21 mouse cellular contexts compared by ENCODE assay signal in the genomic region with DNA sequence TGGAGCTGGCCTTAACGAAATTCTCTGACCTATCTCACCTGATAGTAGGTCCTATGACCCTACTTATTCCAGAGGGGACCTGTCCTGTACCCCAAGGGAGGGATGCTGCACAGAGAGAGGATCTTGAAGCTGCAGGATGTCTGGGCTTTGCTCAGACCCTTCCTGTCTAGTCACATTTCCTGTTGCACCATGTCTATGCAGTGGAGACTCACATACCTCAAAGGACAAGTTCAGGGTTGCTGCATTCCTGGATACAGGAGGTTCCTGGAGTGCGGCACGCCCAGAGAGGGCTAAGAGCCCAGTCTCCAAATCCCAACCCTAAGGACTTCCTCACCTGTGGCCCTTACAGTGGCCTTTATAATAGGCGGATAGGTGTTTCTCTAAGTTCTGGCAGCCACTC.
"Had no signal": no experiment of that assay in that cellular context is flagged by ENCODE, and none has a peak within 500 bp of the region (broad histone marks: within the 10 kb centered on the region; RNA-seq: fewer than 3 reads in every experiment).

No protein-coding gene starts in this region.

- H3K36me3 ChIP-seq: lung, embryonic 15.5 days; neural tube, embryonic 13.5 days; stomach, embryonic 15.5 days had no signal

- H3K9ac ChIP-seq: liver, embryonic 14.5 days; lung, embryonic 15.5 days; midbrain, embryonic 13.5 days; neural tube, embryonic 13.5 days; stomach, embryonic 15.5 days had no signal

- H3K4me2 ChIP-seq: liver, embryonic 11.5 days; lung, embryonic 15.5 days; midbrain, embryonic 13.5 days; neural tube, embryonic 13.5 days; stomach, embryonic 15.5 days had no signal

- H3K4me3 ChIP-seq: left cerebral cortex, adult 2 months; lung, embryonic 15.5 days; megakaryocyte, embryonic 14.5 days; midbrain, embryonic 10.5 days; midbrain, embryonic 13.5 days; myocyte; neural tube, embryonic 13.5 days; stomach, embryonic 15.5 days had no signal

- H3K4me1 ChIP-seq: lung, embryonic 15.5 days; midbrain, embryonic 10.5 days; midbrain, embryonic 13.5 days; neural tube, embryonic 13.5 days had no signal

- ATAC-seq: intestine, postnatal 0 days; midbrain, embryonic 13.5 days; midbrain, embryonic 16.5 days had no signal

- DNase-seq: kidney, adult 2 months; kidney, postnatal 25 days; layer of hippocampus, postnatal 36 days; lung, adult 18-20 months; retina, postnatal 1 day; right cerebral cortex, postnatal 25 days; spleen, adult 18-20 months; thymus, postnatal 25 days had no signal

- H3K27ac ChIP-seq: kidney, postnatal 0 days; left cerebral cortex, adult 2 months; liver, embryonic 14.5 days; lung, embryonic 15.5 days; midbrain, embryonic 10.5 days; midbrain, embryonic 13.5 days; neural tube, embryonic 13.5 days; stomach, embryonic 15.5 days had no signal

- H3K9me3 ChIP-seq: lung, embryonic 15.5 days; megakaryocyte, embryonic 14.5 days; midbrain, embryonic 10.5 days; midbrain, embryonic 13.5 days; neural tube, embryonic 13.5 days; stomach, embryonic 15.5 days had no signal

- H3K27me3 ChIP-seq: lung, embryonic 15.5 days; megakaryocyte, embryonic 14.5 days; midbrain, embryonic 13.5 days; neural tube, embryonic 13.5 days; stomach, embryonic 15.5 days had no signal
